Mouse (Mus musculus): ENCODE results near the gene Resp18. TPM values are rescaled to one million over a fixed set of nuclear protein-coding genes. Genes with fewer than 3 reads are reported as not detected.

Gene Resp18
- polyA plus RNA-seq, 1 experiment: not detected

GRCm38 (mm10) chr1:75291321-75291720 lies 13.1 kb upstream of the Resp18 start:
- H3K4me1 ChIP-seq (ENCODE audit: control insufficient read depth, insufficient read depth, insufficient read length, low read length): no peaks in the 10 kb centered on the region
- H3K4me3 ChIP-seq (ENCODE audit: insufficient read depth, low read depth, low read length): no peak overlapping the region
- H3K27ac ChIP-seq (replicated peaks; ENCODE audit: low read depth, low read length): no peak overlapping the region

- H3K4me1 ChIP-seq (ENCODE audit: control insufficient read depth, insufficient read depth, insufficient read length, low read length): no peaks in the 10 kb centered on the region
- H3K4me3 ChIP-seq (ENCODE audit: insufficient read depth, low read depth, low read length): no peak overlapping the region
- H3K27ac ChIP-seq (replicated peaks; ENCODE audit: low read depth, low read length): no peak overlapping the region
Observed at GRCm38 (mm10) chr1:75290582-75290981, 12.4 kb upstream of the Resp18 start.

GRCm38 (mm10) chr1:75289888-75290431 lies 11.7 kb upstream of the Resp18 start:
- Histone ChIP-seq H3K4me3 (ENCODE audit: insufficient read depth, low read depth, low read length) (no peak overlapping the region), H3K4me1 (ENCODE audit: control insufficient read depth, insufficient read depth, insufficient read length, low read length) (no peaks in the 10 kb centered on the region), H3K27ac (replicated peaks; ENCODE audit: low read depth, low read length) (no peak overlapping the region)

- Histone ChIP-seq H3K27ac (replicated peaks; ENCODE audit: low read depth, low read length) (no peak overlapping the region), H3K4me3 (ENCODE audit: insufficient read depth, low read depth, low read length) (no peak overlapping the region), H3K4me1 (ENCODE audit: control insufficient read depth, insufficient read depth, insufficient read length, low read length) (no peaks in the 10 kb centered on the region)
Observed at GRCm38 (mm10) chr1:75289376-75289775, 11.2 kb upstream of the Resp18 start.

- Histone ChIP-seq H3K4me3 (ENCODE audit: insufficient read depth, low read depth, low read length) (no peak overlapping the region), H3K4me1 (ENCODE audit: control insufficient read depth, insufficient read depth, insufficient read length, low read length) (no peaks in the 10 kb centered on the region), H3K27ac (replicated peaks; ENCODE audit: low read depth, low read length) (no peak overlapping the region)
Observed at GRCm38 (mm10) chr1:75284911-75285310, 6.7 kb upstream of the Resp18 start.

GRCm38 (mm10) chr1:75283017-75283416 lies 4.8 kb upstream of the Resp18 start:
- H3K4me1 ChIP-seq (ENCODE audit: control insufficient read depth, insufficient read depth, insufficient read length, low read length): no peaks in the 10 kb centered on the region
- no peak overlapping the region for H3K27ac ChIP-seq (replicated peaks; ENCODE audit: low read depth, low read length)
- H3K4me3 ChIP-seq (ENCODE audit: insufficient read depth, low read depth, low read length): no peak overlapping the region

- H3K4me1 ChIP-seq (ENCODE audit: control insufficient read depth, insufficient read depth, insufficient read length, low read length): no peaks in the 10 kb centered on the region
- H3K27ac ChIP-seq (replicated peaks; ENCODE audit: low read depth, low read length): no peak overlapping the region
- H3K4me3 ChIP-seq (ENCODE audit: insufficient read depth, low read depth, low read length): no peak overlapping the region
Observed at GRCm38 (mm10) chr1:75277195-75278188, 723 bp downstream of the Resp18 start.

- H3K4me1 ChIP-seq (ENCODE audit: control insufficient read depth, insufficient read depth, insufficient read length, low read length): no peaks in the 10 kb centered on the region
- no peak within 1 kb of the TSS for H3K4me3 ChIP-seq (ENCODE audit: insufficient read depth, low read depth, low read length)
- no peak within 1 kb of the TSS for H3K27ac ChIP-seq (replicated peaks; ENCODE audit: low read depth, low read length)
Observed at GRCm38 (mm10) chr1:75264091-75264880, 13.9 kb downstream of the Resp18 start, which contains the start of gene Ptprn. Gene Ptprn, minus strand, starts transcription at chr1:75264502.

- Histone ChIP-seq H3K4me1 (ENCODE audit: control insufficient read depth, insufficient read depth, insufficient read length, low read length) (no peaks in the 10 kb centered on the region), H3K4me3 (ENCODE audit: insufficient read depth, low read depth, low read length) (no peak overlapping the region), H3K27ac (replicated peaks; ENCODE audit: low read depth, low read length) (no peak overlapping the region)
Observed at GRCm38 (mm10) chr1:75262969-75263951, 15.0 kb downstream of the Resp18 start.

- H3K27ac ChIP-seq (replicated peaks; ENCODE audit: low read depth, low read length): no peak overlapping the region
- no peak overlapping the region for H3K4me3 ChIP-seq (ENCODE audit: insufficient read depth, low read depth, low read length)
- H3K4me1 ChIP-seq (ENCODE audit: control insufficient read depth, insufficient read depth, insufficient read length, low read length): no peaks in the 10 kb centered on the region
Observed at GRCm38 (mm10) chr1:75261278-75261677, 16.9 kb downstream of the Resp18 start.

- Histone ChIP-seq H3K27ac (replicated peaks; ENCODE audit: low read depth, low read length) (no peak overlapping the region), H3K4me3 (ENCODE audit: insufficient read depth, low read depth, low read length) (no peak overlapping the region), H3K4me1 (ENCODE audit: control insufficient read depth, insufficient read depth, insufficient read length, low read length) (no peaks in the 10 kb centered on the region)
Observed at GRCm38 (mm10) chr1:75255516-75256046, 22.6 kb downstream of the Resp18 start.

- H3K4me1 ChIP-seq (ENCODE audit: control insufficient read depth, insufficient read depth, insufficient read length, low read length): no peaks in the 10 kb centered on the region
- H3K4me3 ChIP-seq (ENCODE audit: insufficient read depth, low read depth, low read length): no peak overlapping the region
- H3K27ac ChIP-seq (replicated peaks; ENCODE audit: low read depth, low read length): no peak overlapping the region
Observed at GRCm38 (mm10) chr1:75254625-75255013, 23.6 kb downstream of the Resp18 start.

- Histone ChIP-seq H3K4me3 (ENCODE audit: insufficient read depth, low read depth, low read length) (no peak overlapping the region), H3K27ac (replicated peaks; ENCODE audit: low read depth, low read length) (no peak overlapping the region), H3K4me1 (ENCODE audit: control insufficient read depth, insufficient read depth, insufficient read length, low read length) (no peaks in the 10 kb centered on the region)
Observed at GRCm38 (mm10) chr1:75253849-75254624, 24.2 kb downstream of the Resp18 start.
